Mouse (Mus musculus) kidney, embryonic 14.5 days (tissue): ENCODE data around the gene Gm7138. TPM values are rescaled to one million over a fixed set of nuclear protein-coding genes. Genes with fewer than 3 reads are reported as not detected.
"Not testable (repeated sequence)": the region's sequence is repeated elsewhere in the genome, so short reads cannot be mapped to it uniquely, and the experiment has no call there.

Experiments
- ATAC-seq: fragments of 200-750 bp; cut with Nextera tagmentation; 2 replicates; pipeline ENCODE4 v1.8.0; 2017; ENCODE audit warnings: moderate number of reproducible peaks, mild to moderate bottlenecking, moderate TSS enrichment, moderate library complexity; ENCODE audit not compliant: low FRiP score, low TSS enrichment
- H3K27ac ChIP-seq: fragments of 300-500 bp; sonication (generic); 2 replicates; pipeline ENCODE4 v1.5.1; 2014; ENCODE audit warnings: low read depth, mild to moderate bottlenecking, low read length, moderate library complexity, mixed read lengths
- H3K27me3 ChIP-seq: fragments of 300-500 bp; sonication (generic); 2 replicates; pipeline ENCODE4 v1.6.1; 2014; ENCODE audit warnings: mild to moderate bottlenecking, low read length; ENCODE audit not compliant: control insufficient read depth, insufficient read depth
- H3K36me3 ChIP-seq: fragments of 300-500 bp; sonication (generic); 2 replicates; pipeline ENCODE4 v1.6.1; 2014; ENCODE audit warnings: low read length, mixed read lengths; ENCODE audit not compliant: control insufficient read depth, insufficient read depth
- H3K4me1 ChIP-seq: fragments of 300-500 bp; sonication (generic); 2 replicates; pipeline ENCODE4 v1.6.1; 2014; ENCODE audit warnings: low read length, mixed read lengths; ENCODE audit not compliant: control insufficient read depth, insufficient read depth
- H3K4me2 ChIP-seq: fragments of 300-500 bp; sonication (generic); replicated peaks from 2 replicates; pipeline ENCODE4 v1.6.1; 2014; ENCODE audit warnings: low read depth, mild to moderate bottlenecking, low read length
- H3K4me3 ChIP-seq: fragments of 300-500 bp; sonication (generic); 2 replicates; pipeline ENCODE4 v1.5.1; 2014; ENCODE audit warnings: mild to moderate bottlenecking, low read length
- H3K9ac ChIP-seq: fragments of 300-500 bp; sonication (generic); 2 replicates; pipeline ENCODE4 v1.6.1; 2014; ENCODE audit warnings: low read depth, mild to moderate bottlenecking, low read length, moderate library complexity
- H3K9me3 ChIP-seq: fragments of 300-500 bp; sonication (generic); 2 replicates; pipeline ENCODE4 v1.6.1; 2016; ENCODE audit warnings: low read length; ENCODE audit not compliant: control insufficient read depth
- WGBS: fragments of 180-500 bp; shearing (Covaris S2); extraction: QIAGEN DNeasy Blood & Tissue Kit; methylation state at CpG from one replicate; pipeline ENCODE4 v1.1.7; 2014; 5-methylcytosine and 5-hydroxymethylcytosine counted together
- polyA plus RNA-seq: library from polyadenylated mRNA; unstranded; fragments of >200 nt; fragmentation: Nextera tagmentation; extraction: Ambion mirVana; gene quantifications from 2 replicates; pipeline ENCODE4 v1.2.1, GENCODE M21; 2014

Gm7138 gene
- polyA plus RNA-seq, result not detected in 2 replicates

DNA sequence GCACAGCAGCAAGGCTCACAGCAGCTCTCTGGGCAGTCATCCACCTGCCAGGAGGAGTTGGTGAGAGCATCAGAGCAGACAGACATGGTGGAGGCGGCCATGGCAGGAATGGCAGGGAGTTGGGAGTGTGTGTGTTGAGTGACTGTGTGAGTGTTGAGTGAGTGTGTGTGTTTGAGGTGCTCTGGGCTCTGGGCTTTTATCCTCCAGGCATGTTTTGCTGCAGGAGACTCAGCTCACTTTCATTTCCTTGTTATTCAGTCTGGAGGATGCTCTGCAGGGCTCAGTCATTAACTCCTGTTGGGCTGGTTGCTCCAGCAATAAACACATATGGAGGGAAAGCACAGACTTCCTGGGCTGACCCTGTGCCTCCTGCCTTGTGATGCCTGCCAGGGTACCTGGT, at the start of gene Gm7138:
TSS of gene Gm7138 (minus strand) at position 101 of the 400 bp plus-strand sequence.
- H3K4me1 ChIP-seq, H3K36me3 ChIP-seq, H3K27me3 ChIP-seq, H3K27ac ChIP-seq, H3K9me3 ChIP-seq, ATAC-seq, H3K4me2 ChIP-seq, H3K4me3 ChIP-seq, H3K9ac ChIP-seq: not testable (repeated sequence)
- WGBS, result 75% methylated on average over 1 of the region's 1 CpGs

DNA sequence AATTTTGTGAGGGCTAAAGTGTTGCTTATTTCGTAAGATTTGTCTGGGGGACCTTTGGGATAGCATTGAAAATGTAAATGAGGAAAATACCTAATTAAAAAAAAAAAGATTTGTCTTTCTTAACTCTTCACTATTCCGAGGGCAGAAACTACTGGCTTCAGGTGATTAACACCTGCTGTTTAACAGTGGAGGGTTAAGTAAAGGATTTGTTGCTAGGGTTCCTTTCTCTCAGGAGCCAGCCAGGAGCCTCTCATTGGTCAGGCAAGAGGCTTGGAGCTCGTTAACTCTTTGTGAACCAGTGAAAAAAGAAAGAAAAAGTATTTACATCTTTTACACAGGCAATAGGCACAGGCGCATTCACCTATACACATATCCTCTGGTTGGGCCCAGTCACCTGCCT, 42.5 kb upstream of the Gm7138 start:
- Histone ChIP-seq H3K27ac (no peak overlapping the region), H3K27me3 (no peaks in the 10 kb centered on the region), H3K9me3 (peaks cover 2% of the 10 kb centered on the region; the same call in 1 of the 2 replicates), H3K4me2 (no peak overlapping the region), H3K4me1 (no peaks in the 10 kb centered on the region), H3K36me3 (no peaks in the 10 kb centered on the region), H3K9ac (no peak overlapping the region), H3K4me3 (no peak overlapping the region)
- ATAC-seq, result no peak
- 54% methylated on average over 4 of the region's 4 CpGs for WGBS

DNA sequence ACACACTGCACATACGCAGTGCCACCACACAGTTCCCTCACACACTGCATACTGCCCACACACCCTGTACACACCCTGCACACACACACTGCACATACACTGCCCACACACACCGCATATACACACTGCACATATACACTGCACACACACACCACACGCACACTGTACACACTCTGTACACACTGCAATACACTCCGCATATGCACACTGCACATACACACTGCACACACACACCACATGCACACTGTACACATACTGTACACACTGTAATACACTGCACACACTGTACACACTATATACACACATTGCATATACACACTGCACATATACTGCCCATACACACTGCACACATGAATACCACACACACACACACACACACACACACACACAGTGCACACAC, 41.8 kb upstream of the Gm7138 start:
- Histone ChIP-seq H3K27me3 (no peaks in the 10 kb centered on the region), H3K4me1 (no peaks in the 10 kb centered on the region), H3K9ac (no peak overlapping the region), H3K9me3 (peaks cover 2% of the 10 kb centered on the region; the same call in 1 of the 2 replicates), H3K4me2 (no peak overlapping the region), H3K4me3 (no peak overlapping the region), H3K36me3 (no peaks in the 10 kb centered on the region), H3K27ac (no peak overlapping the region)
- no peak for ATAC-seq
- 97% methylated on average over 4 of the region's 4 CpGs for WGBS

DNA sequence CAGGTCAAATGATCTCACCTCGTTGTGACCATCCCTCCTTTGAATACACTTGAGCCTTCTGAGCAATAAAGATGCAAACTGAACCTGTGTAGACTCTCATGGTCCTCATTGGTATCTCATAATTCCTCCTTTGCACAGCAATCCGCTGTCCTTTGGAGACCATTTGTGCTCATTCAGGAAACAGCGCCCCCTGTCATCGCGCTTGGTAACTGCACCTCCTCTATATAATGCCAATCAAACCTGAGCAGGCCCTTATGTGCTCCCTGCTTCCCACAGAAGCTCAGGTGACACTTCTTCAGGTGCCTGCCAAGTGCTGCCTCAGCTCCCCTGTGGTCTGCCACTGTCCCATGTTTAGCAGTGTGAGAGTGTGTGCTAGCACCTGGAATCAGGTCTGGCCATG, 38.8 kb upstream of the Gm7138 start:
- no peak overlapping the region for H3K4me2 ChIP-seq
- 35% methylated on average over 5 of the region's 5 CpGs for WGBS
- ATAC-seq, result no peak

DNA sequence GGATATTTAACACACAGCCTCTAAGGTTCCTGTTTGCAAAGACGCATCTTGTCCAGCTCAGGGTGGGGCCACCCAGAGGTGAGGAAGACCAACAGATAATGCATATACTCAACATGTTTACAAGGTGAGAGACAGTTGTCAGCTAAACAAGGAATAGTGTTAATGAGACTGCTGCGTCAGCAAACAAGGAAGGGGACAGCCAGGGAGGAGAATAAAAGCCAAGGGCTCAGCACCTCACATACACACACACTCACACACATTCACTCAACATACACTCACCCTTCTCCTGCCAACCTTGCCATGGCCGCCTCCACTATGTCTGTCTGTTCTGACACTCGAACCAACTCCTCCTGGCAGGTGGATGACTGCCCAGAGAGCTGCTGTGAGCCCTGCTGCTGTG, 37.6 kb upstream of the Gm7138 start, which contains the start of gene Gm2696:
TSS of gene Gm2696 (plus strand) at position 301 of the 400 bp plus-strand sequence.
- 70% methylated on average over 4 of the region's 4 CpGs for WGBS
- H3K4me3 ChIP-seq, result no peak within 1 kb of the TSS

More for the DNA sequence above, 38.8 kb upstream of the Gm7138 start:
- Histone ChIP-seq H3K4me1 (no peaks in the 10 kb centered on the region), H3K9me3 (no peaks in the 10 kb centered on the region), H3K4me3 (no peak overlapping the region), H3K9ac (no peak overlapping the region), H3K27ac (no peak overlapping the region), H3K27me3 (no peaks in the 10 kb centered on the region), H3K36me3 (no peaks in the 10 kb centered on the region)

DNA sequence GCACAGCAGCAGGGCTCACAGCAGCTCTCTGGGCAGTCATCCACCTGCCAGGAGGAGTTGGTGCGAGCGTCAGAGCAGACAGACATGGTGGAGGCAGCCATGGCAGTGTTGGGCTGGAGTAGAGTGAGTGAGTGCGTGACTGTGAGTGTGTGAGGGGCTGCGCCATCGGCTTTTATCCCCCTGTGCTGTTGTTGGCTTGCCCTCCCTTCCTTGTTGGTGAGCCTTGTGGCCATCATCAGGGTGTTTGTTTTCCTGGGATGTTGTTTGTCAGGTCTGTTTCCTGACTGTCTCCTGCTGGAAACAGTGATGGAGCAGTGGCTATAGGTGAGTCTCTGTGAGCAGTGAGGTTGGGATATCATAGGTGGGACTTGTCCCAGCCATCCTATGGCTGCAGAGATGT, 35.0 kb upstream of the Gm7138 start, which contains the start of gene Gm9507:
TSS of gene Gm9507 (minus strand) at position 101 of the 400 bp plus-strand sequence.
- no peak within 1 kb of the TSS for H3K9ac ChIP-seq
- peaks cover 4% of the 10 kb centered on the region for H3K9me3 ChIP-seq
- H3K27me3 ChIP-seq, result no peaks in the 10 kb centered on the region
- no peaks in the 10 kb centered on the region for H3K36me3 ChIP-seq
- no peak within 1 kb of the TSS for H3K4me3 ChIP-seq
- no peaks in the 10 kb centered on the region for H3K4me1 ChIP-seq
- WGBS, result 65% methylated on average over 5 of the region's 5 CpGs
- no peak within 1 kb of the TSS for H3K4me2 ChIP-seq
- no peak for ATAC-seq
- no peak within 1 kb of the TSS for H3K27ac ChIP-seq

More for the DNA sequence above, 37.6 kb upstream of the Gm7138 start, which contains the start of gene Gm2696:
- Histone ChIP-seq H3K9me3 (peaks cover 4% of the 10 kb centered on the region), H3K27me3 (no peaks in the 10 kb centered on the region), H3K27ac (no peak within 1 kb of the TSS), H3K9ac (no peak within 1 kb of the TSS), H3K36me3 (no peaks in the 10 kb centered on the region), H3K4me2 (no peak within 1 kb of the TSS), H3K4me1 (no peaks in the 10 kb centered on the region)
- ATAC-seq, result no peak

DNA sequence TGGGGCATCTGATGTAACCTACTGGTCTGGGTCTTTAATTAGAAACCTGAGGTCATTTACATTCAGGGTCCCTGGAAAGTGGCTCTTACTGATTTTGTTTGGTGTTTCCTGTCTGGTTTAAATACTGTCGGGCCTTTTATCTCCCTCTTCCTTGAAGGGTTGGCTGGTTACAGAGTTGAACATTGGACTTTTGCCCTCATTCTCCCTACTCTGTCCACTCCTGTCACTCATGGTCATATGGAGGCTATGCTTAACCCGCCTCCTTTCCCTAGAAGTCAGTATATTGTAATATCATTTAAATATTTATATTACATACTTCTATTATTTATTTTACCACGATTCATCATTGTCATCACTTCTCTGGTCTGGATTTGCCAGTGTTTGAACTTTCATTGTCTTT, 27.4 kb upstream of the Gm7138 start:
- Histone ChIP-seq H3K4me1 (no peaks in the 10 kb centered on the region), H3K36me3 (no peaks in the 10 kb centered on the region), H3K4me3 (no peak overlapping the region), H3K9ac (no peak overlapping the region), H3K27ac (no peak overlapping the region), H3K4me2 (no peak overlapping the region), H3K27me3 (no peaks in the 10 kb centered on the region), H3K9me3 (no peaks in the 10 kb centered on the region; the same call in 1 of the 2 replicates)
- 81% methylated on average over 3 of the region's 3 CpGs for WGBS
- no peak for ATAC-seq

DNA sequence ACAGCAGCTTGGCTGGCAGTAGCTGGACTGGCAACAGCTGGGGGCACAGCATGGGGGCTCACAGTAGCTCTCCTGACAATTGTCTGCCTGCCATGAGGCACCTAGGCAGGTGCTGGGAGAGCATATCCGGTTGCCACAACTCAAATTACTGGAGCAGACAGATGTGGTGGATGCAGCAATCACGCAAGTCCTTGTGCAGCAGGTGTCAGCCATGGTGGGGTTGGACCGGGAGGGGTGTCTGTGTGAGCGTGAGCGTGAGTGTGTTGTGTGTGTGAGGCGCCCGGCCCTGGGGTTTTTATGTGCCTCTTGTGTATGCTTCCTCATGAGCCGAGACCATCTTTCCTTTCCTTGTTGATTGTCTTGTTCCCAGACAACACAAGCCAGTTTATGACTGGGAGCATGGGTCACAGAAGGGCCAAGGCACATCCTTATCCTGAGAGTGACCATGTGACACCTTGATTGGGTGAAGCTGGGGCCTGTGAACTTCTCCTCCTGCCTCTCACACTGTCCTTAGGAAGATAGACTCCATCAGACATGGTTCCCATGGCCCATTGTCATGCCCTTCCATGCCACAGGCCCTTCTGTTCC, 22.3 kb upstream of the Gm7138 start, which contains the start of gene Gm19668:
TSS of gene Gm19668 (minus strand) at position 213 of the 588 bp plus-strand sequence.
- WGBS, result 54% methylated on average over 8 of the region's 8 CpGs
- Histone ChIP-seq H3K27me3 (no peaks in the 10 kb centered on the region), H3K36me3 (no peaks in the 10 kb centered on the region), H3K9ac (no peak within 1 kb of the TSS), H3K4me1 (no peaks in the 10 kb centered on the region), H3K9me3 (no peaks in the 10 kb centered on the region), H3K27ac (no peak within 1 kb of the TSS), H3K4me3 (no peak within 1 kb of the TSS), H3K4me2 (no peak within 1 kb of the TSS)
- no peak for ATAC-seq

DNA sequence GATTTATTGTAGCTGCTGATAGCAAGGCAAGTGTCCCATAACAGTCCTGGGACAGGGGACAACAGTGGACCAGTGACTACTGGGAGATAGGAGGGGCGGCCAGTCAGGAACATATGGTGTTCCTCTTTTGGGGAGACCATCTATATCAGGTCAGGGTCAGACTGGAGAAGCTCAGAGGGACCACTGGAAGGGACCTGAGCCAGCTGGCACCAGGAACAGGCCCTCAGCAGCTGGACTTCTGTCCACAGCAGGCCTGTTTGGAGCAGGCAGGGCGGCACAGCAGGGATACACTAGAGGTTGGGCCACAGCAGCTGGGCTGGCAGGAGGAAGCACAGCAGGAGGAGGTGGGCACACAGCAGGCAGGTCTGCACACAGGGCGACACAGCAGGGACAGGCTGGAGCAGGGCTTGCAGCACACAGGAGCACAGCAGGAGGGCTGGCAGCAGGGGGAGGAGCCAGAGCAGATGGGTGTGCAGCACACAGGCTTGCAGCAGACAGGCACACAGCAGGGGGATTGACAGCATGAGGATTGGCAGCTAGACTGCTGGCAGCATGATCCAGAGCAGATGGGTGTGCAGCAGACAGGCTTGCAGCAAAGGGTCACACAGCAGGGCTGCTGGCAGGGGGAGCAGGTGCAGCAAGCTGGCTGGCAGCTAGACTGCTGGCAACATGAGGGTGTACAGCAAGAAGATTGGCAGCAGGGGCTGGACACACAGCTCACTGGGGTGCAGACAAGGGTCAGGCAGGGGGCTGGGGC, 21.6 kb upstream of the Gm7138 start:
- not testable (repeated sequence) for ATAC-seq, H3K36me3 ChIP-seq, H3K4me3 ChIP-seq, H3K9me3 ChIP-seq, H3K27ac ChIP-seq, H3K4me1 ChIP-seq, H3K27me3 ChIP-seq, H3K9ac ChIP-seq, H3K4me2 ChIP-seq
- 53% methylated on average over 3 of the region's 3 CpGs for WGBS
